Mouse (Mus musculus): ENCODE measurements around the gene Plcl1.

Gene Plcl1

GRCm38 (mm10) chr1:55704707-55705106, 299.0 kb downstream of the Plcl1 start:
- no peak for DNase-seq (ENCODE audit: low spot score)

- DNase-seq (ENCODE audit: low spot score), result no peak
These were observed 299.5 kb downstream of the Plcl1 start for GRCm38 (mm10) chr1:55705173-55705572.

- no peak for DNase-seq (ENCODE audit: low spot score)
These were observed 300.0 kb downstream of the Plcl1 start for GRCm38 (mm10) chr1:55705756-55706155.

GRCm38 (mm10) chr1:55706933-55707332, 301.2 kb downstream of the Plcl1 start:
- no peak for DNase-seq (ENCODE audit: low spot score)

- no peak for DNase-seq (ENCODE audit: low spot score)
These were observed 311.6 kb downstream of the Plcl1 start for GRCm38 (mm10) chr1:55717283-55717803.

- no peak for DNase-seq (ENCODE audit: low spot score)
These were observed 319.7 kb downstream of the Plcl1 start for GRCm38 (mm10) chr1:55725428-55725827.

- no peak for DNase-seq (ENCODE audit: low spot score)
These were observed 323.6 kb downstream of the Plcl1 start for GRCm38 (mm10) chr1:55729332-55729731.

- no peak for DNase-seq (ENCODE audit: low spot score)
These were observed 327.2 kb downstream of the Plcl1 start for GRCm38 (mm10) chr1:55732951-55733350.

- DNase-seq (ENCODE audit: low spot score), result peak; percentile 42
These were observed 330.5 kb downstream of the Plcl1 start for GRCm38 (mm10) chr1:55736054-55736740.

GRCm38 (mm10) chr1:55736762-55737288, 331.1 kb downstream of the Plcl1 start:
- DNase-seq (ENCODE audit: low spot score), result no peak

GRCm38 (mm10) chr1:55738746-55739365, 333.1 kb downstream of the Plcl1 start:
- no peak for DNase-seq (ENCODE audit: low spot score)

- no peak for DNase-seq (ENCODE audit: low spot score)
These were observed 336.2 kb downstream of the Plcl1 start for GRCm38 (mm10) chr1:55741885-55742284.

- DNase-seq (ENCODE audit: low spot score), result no peak
These were observed 342.8 kb downstream of the Plcl1 start for GRCm38 (mm10) chr1:55748516-55748915.

GRCm38 (mm10) chr1:55749770-55750169, 344.0 kb downstream of the Plcl1 start:
- no peak for DNase-seq (ENCODE audit: low spot score)

- DNase-seq (ENCODE audit: low spot score), result no peak
These were observed 350.0 kb downstream of the Plcl1 start for GRCm38 (mm10) chr1:55755742-55756141.

GRCm38 (mm10) chr1:55762284-55762683, 356.6 kb downstream of the Plcl1 start:
- DNase-seq (ENCODE audit: low spot score), result no peak

GRCm38 (mm10) chr1:55763171-55763570, 357.4 kb downstream of the Plcl1 start:
- DNase-seq (ENCODE audit: low spot score), result no peak

GRCm38 (mm10) chr1:55766743-55767142, 361.0 kb downstream of the Plcl1 start:
- no peak for DNase-seq (ENCODE audit: low spot score)

GRCm38 (mm10) chr1:55770072-55770785, 364.5 kb downstream of the Plcl1 start:
- DNase-seq (ENCODE audit: low spot score), result no peak

GRCm38 (mm10) chr1:55792817-55793216, 387.1 kb downstream of the Plcl1 start:
- no peak for DNase-seq (ENCODE audit: low spot score)
